Mouse (Mus musculus): Measurements from ENCODE around the gene Tnni1.

DNA sequence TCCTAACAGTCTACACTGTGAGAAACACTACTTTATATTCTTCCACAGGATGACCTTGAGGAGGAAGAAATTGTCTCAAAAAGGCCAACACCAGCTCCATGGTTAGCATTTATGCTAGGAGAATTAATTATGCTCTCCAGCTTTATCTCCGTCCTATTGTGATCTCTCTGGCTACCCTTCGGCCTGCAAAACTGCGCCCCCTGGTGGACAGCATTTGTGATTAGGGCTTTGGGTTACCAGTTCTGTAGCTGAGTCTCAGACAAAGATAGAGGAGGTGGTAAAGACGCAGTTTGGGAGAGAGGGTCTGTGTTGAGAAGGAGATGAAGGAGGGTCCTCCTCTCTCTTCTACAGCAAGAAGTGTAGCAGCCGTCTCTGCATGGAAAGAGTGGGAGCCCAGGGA is 10.6 kb downstream of the Tnni1 start:
- TF ChIP-seq MYOG (IDR thresholded peaks at IDR 0.05; ENCODE audit: control insufficient read depth in 1 of 3, insufficient read depth in 1 of 3, insufficient read length in 2 of 3, low read depth in 2 of 3) (no peak), POLR2A (IDR thresholded peaks at IDR 0.05; ENCODE audit: insufficient read length, low read depth) (no peak), CEBPB (IDR thresholded peaks at IDR 0.05; ENCODE audit: insufficient read depth, poor library complexity, severe bottlenecking) (no peak), USF1 (IDR thresholded peaks at IDR 0.05; ENCODE audit: low read depth) (no peak)

All from myocyte (in vitro differentiated cells).